Mouse (Mus musculus): ENCODE results near the gene Lrrc27.

Gene Lrrc27

DNA sequence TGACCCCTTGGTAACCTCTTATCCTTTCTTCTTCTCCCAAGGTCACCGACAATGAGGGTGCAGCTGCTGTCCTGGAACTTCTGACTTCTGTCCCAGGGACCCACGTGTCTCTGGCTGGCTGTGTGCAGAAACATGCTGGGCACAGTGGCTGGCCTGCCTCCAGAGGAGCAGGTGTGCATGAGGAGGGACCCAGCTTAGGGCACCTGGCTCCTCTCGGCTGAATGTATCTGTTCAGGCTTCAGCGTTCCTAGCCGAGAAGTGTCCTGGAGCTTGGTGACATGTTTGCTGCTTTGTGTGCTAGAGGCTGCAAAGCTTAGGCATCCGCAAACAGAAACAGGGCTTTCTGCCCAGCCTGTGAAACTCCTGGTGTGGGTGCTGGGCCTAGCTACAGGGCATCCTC, 53.6 kb downstream of the Lrrc27 start:
- peaks cover 2% of the 10 kb centered on the region; the same call in 1 of the 2 replicates for H3K27me3 ChIP-seq (ENCODE audit: insufficient read depth, low read length)
- H3K9me3 ChIP-seq (ENCODE audit: low read length) = no peaks in the 10 kb centered on the region
- no peak for TF ChIP-seq NANOG (IDR thresholded peaks at IDR 0.05; ENCODE audit: borderline replicate concordance, low read length)
- TF ChIP-seq CTCF (conservative IDR thresholded peaks at IDR 0.05; ENCODE audit: low read length) = no peak
- no peak for TF ChIP-seq POU5F1 (IDR thresholded peaks at IDR 0.05; ENCODE audit: borderline replicate concordance, low read length)
- H3K4me1 ChIP-seq (replicated peaks; ENCODE audit: low read depth, low read length) = peaks cover 30% of the 10 kb centered on the region
- no peak overlapping the region for H3K4me3 ChIP-seq (replicated peaks; ENCODE audit: low read length)
- H3K36me3 ChIP-seq (ENCODE audit: insufficient read depth, low read length) = peaks cover 32% of the 10 kb centered on the region

- Histone ChIP-seq H3K27me3 (ENCODE audit: insufficient read depth, low read length) (peaks cover 2% of the 10 kb centered on the region; the same call in 1 of the 2 replicates), H3K4me3 (replicated peaks; ENCODE audit: low read length) (no peak overlapping the region), H3K36me3 (ENCODE audit: insufficient read depth, low read length) (peaks cover 32% of the 10 kb centered on the region), H3K9me3 (ENCODE audit: low read length) (no peaks in the 10 kb centered on the region), H3K4me1 (replicated peaks; ENCODE audit: low read depth, low read length) (peaks cover 30% of the 10 kb centered on the region)
- no peak for TF ChIP-seq NANOG (IDR thresholded peaks at IDR 0.05; ENCODE audit: borderline replicate concordance, low read length)
Measured at GRCm38 (mm10) chr7:139266886-139267870, 54.4 kb downstream of the Lrrc27 start.

- Histone ChIP-seq H3K27me3 (ENCODE audit: insufficient read depth, low read length) (peaks cover 16% of the 10 kb centered on the region), H3K9me3 (ENCODE audit: low read length) (no peaks in the 10 kb centered on the region), H3K36me3 (ENCODE audit: insufficient read depth, low read length) (peaks cover 24% of the 10 kb centered on the region), H3K4me1 (replicated peaks; ENCODE audit: low read depth, low read length) (peaks cover 15% of the 10 kb centered on the region), H3K4me3 (replicated peaks; ENCODE audit: low read length) (no peak overlapping the region)
- TF ChIP-seq POU5F1 (IDR thresholded peaks at IDR 0.05; ENCODE audit: borderline replicate concordance, low read length) (no peak), CTCF (conservative IDR thresholded peaks at IDR 0.05; ENCODE audit: low read length) (no peak), NANOG (IDR thresholded peaks at IDR 0.05; ENCODE audit: borderline replicate concordance, low read length) (no peak)
Measured at GRCm38 (mm10) chr7:139270738-139271137, 58.0 kb downstream of the Lrrc27 start.

GRCm38 (mm10) chr7:139271871-139272270, 59.1 kb downstream of the Lrrc27 start:
- peaks cover 16% of the 10 kb centered on the region for H3K27me3 ChIP-seq (ENCODE audit: insufficient read depth, low read length)
- H3K4me3 ChIP-seq (replicated peaks; ENCODE audit: low read length) = no peak overlapping the region
- no peaks in the 10 kb centered on the region for H3K9me3 ChIP-seq (ENCODE audit: low read length)
- peaks cover 15% of the 10 kb centered on the region for H3K36me3 ChIP-seq (ENCODE audit: insufficient read depth, low read length)
- TF ChIP-seq POU5F1 (IDR thresholded peaks at IDR 0.05; ENCODE audit: borderline replicate concordance, low read length) (no peak), NANOG (IDR thresholded peaks at IDR 0.05; ENCODE audit: borderline replicate concordance, low read length) (no peak), CTCF (conservative IDR thresholded peaks at IDR 0.05; ENCODE audit: low read length) (no peak)
- peaks cover 4% of the 10 kb centered on the region; the same call in 1 of the 2 replicates for H3K4me1 ChIP-seq (replicated peaks; ENCODE audit: low read depth, low read length)

DNA sequence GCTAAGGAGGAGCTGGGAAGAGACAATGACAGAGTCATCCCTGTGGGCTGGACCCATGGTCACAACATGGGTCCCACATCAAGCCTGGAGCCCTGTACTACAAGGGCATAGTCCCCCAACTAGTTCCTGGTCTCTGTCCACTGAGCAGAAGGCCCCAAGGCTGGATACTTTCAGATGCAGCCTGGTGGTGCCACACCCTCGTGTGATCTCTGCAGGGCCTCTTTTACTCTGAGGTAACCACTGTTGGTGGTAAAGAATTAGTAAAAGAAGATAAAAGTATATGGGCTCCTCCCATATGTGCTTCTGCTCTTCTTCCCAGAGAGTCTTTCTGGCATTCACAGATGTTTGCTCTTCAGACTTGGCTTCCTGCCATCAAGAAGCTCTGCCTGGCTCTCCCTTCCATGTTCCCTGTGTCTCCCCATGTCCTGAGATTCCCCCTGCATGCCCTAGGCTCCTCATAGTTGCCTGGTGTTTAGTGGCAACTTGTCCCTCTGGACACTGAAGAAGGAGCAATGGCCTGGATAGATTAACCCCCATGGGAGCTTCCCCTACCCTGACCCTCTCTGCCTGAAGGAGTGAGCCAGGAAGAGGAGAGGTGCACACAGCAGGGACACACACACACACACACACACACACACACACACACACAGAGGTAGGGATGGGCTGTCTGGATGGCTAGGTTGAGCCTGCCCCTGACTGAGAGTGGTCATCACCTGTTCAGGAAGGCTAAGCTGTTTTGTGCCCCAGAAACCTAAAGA, 60.0 kb downstream of the Lrrc27 start:
- H3K4me1 ChIP-seq (replicated peaks; ENCODE audit: low read depth, low read length) = no peaks in the 10 kb centered on the region; the same call in 1 of the 2 replicates
- TF ChIP-seq NANOG (IDR thresholded peaks at IDR 0.05; ENCODE audit: borderline replicate concordance, low read length) (no peak), CTCF (conservative IDR thresholded peaks at IDR 0.05; ENCODE audit: low read length) (no peak), POU5F1 (IDR thresholded peaks at IDR 0.05; ENCODE audit: borderline replicate concordance, low read length) (no peak)
- peaks cover 6% of the 10 kb centered on the region for H3K36me3 ChIP-seq (ENCODE audit: insufficient read depth, low read length)
- H3K27me3 ChIP-seq (ENCODE audit: insufficient read depth, low read length) = peaks cover 16% of the 10 kb centered on the region
- no peak overlapping the region for H3K4me3 ChIP-seq (replicated peaks; ENCODE audit: low read length)
- no peaks in the 10 kb centered on the region for H3K9me3 ChIP-seq (ENCODE audit: low read length)

- no peaks in the 10 kb centered on the region; the same call in 1 of the 2 replicates for H3K4me1 ChIP-seq (replicated peaks; ENCODE audit: low read depth, low read length)
- TF ChIP-seq CTCF (conservative IDR thresholded peaks at IDR 0.05; ENCODE audit: low read length) (no peak), NANOG (IDR thresholded peaks at IDR 0.05; ENCODE audit: borderline replicate concordance, low read length) (no peak)
- H3K9me3 ChIP-seq (ENCODE audit: low read length) = no peaks in the 10 kb centered on the region
- peaks cover 16% of the 10 kb centered on the region for H3K27me3 ChIP-seq (ENCODE audit: insufficient read depth, low read length)
- H3K4me3 ChIP-seq (replicated peaks; ENCODE audit: low read length) = no peak overlapping the region
- H3K36me3 ChIP-seq (ENCODE audit: insufficient read depth, low read length) = peaks cover under 1% of the 10 kb centered on the region; the same call in 1 of the 2 replicates
Measured at GRCm38 (mm10) chr7:139273397-139273719, 60.6 kb downstream of the Lrrc27 start.

DNA sequence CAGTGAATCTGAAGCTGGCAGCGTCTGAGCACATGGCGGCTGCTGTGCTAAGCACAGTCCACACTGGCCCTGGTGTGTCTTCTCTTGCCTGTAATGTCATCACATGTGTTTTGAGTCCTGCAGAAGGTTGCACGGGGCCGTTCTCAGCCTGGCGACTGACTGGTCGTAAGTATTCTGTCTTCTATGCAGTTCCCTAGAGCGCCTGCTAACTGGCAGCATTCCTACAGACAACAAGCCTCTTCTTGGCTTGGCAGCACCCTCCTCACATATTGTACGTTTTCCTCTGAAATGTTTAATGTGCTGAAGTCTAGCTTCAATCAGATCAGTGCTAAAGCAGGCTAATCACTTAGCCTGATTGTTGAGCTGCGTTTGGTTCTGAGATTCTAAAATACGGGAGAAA, 62.8 kb downstream of the Lrrc27 start:
- H3K27me3 ChIP-seq (ENCODE audit: insufficient read depth, low read length) = peaks cover 16% of the 10 kb centered on the region
- no peaks in the 10 kb centered on the region for H3K36me3 ChIP-seq (ENCODE audit: insufficient read depth, low read length)
- no peaks in the 10 kb centered on the region for H3K9me3 ChIP-seq (ENCODE audit: low read length)
- H3K4me1 ChIP-seq (replicated peaks; ENCODE audit: low read depth, low read length) = no peaks in the 10 kb centered on the region; the same call in 1 of the 2 replicates
- no peak overlapping the region for H3K4me3 ChIP-seq (replicated peaks; ENCODE audit: low read length)
- no peak for TF ChIP-seq NANOG (IDR thresholded peaks at IDR 0.05; ENCODE audit: borderline replicate concordance, low read length)
- TF ChIP-seq CTCF (conservative IDR thresholded peaks at IDR 0.05; ENCODE audit: low read length) = no peak
- no peak for TF ChIP-seq POU5F1 (IDR thresholded peaks at IDR 0.05; ENCODE audit: borderline replicate concordance, low read length)

GRCm38 (mm10) chr7:139276150-139276549, 63.4 kb downstream of the Lrrc27 start:
- peaks cover 5% of the 10 kb centered on the region for H3K4me1 ChIP-seq (replicated peaks; ENCODE audit: low read depth, low read length)
- no peaks in the 10 kb centered on the region for H3K9me3 ChIP-seq (ENCODE audit: low read length)
- TF ChIP-seq NANOG (IDR thresholded peaks at IDR 0.05; ENCODE audit: borderline replicate concordance, low read length) (no peak), CTCF (conservative IDR thresholded peaks at IDR 0.05; ENCODE audit: low read length) (no peak), POU5F1 (IDR thresholded peaks at IDR 0.05; ENCODE audit: borderline replicate concordance, low read length) (no peak)
- H3K36me3 ChIP-seq (ENCODE audit: insufficient read depth, low read length) = no peaks in the 10 kb centered on the region
- peaks cover 16% of the 10 kb centered on the region for H3K27me3 ChIP-seq (ENCODE audit: insufficient read depth, low read length)
- no peak overlapping the region for H3K4me3 ChIP-seq (replicated peaks; ENCODE audit: low read length)
